Mouse (Mus musculus): ENCODE data around the gene Zbtb12. TPM values are rescaled to one million over a fixed set of nuclear protein-coding genes. Genes with fewer than 3 reads are reported as not detected.

Gene Zbtb12
- polyA plus RNA-seq, 1 experiment from 2014 or later, result 2.6 TPM

GRCm38 (mm10) chr17:34850517-34851125 is 28.7 kb upstream of the Zbtb12 start:
- Histone ChIP-seq H3K36me3 (peaks cover 58% of the 10 kb centered on the region), H3K9ac (peak overlapping the region; percentile 83), H3K27ac (no peak overlapping the region), H3K27me3 (no peaks in the 10 kb centered on the region), H3K9me3 (no peaks in the 10 kb centered on the region), H3K4me3 (peak overlapping the region; percentile 82), H3K4me2 (peak overlapping the region; percentile 94), H3K4me1 (peaks cover 20% of the 10 kb centered on the region)
- under 1% methylated on average over 25 of the region's 25 CpGs for WGBS
- ATAC-seq (ENCODE audit: borderline replicate concordance, extremely low read depth, low FRiP score, low TSS enrichment), result no peak

- Histone ChIP-seq H3K27ac (no peak overlapping the region), H3K36me3 (peaks cover 48% of the 10 kb centered on the region), H3K4me3 (no peak overlapping the region), H3K4me1 (peaks cover 20% of the 10 kb centered on the region), H3K4me2 (no peak overlapping the region), H3K27me3 (no peaks in the 10 kb centered on the region), H3K9me3 (no peaks in the 10 kb centered on the region), H3K9ac (no peak overlapping the region)
- 69% methylated on average over 8 of the region's 8 CpGs for WGBS
- ATAC-seq (ENCODE audit: borderline replicate concordance, extremely low read depth, low FRiP score, low TSS enrichment), result no peak
These were observed 25.8 kb upstream of the Zbtb12 start for GRCm38 (mm10) chr17:34853511-34853910.

GRCm38 (mm10) chr17:34854761-34855160 is 24.5 kb upstream of the Zbtb12 start:
- ATAC-seq (ENCODE audit: borderline replicate concordance, extremely low read depth, low FRiP score, low TSS enrichment), result no peak
- Histone ChIP-seq H3K9ac (no peak overlapping the region), H3K36me3 (peaks cover 48% of the 10 kb centered on the region), H3K27ac (no peak overlapping the region), H3K4me1 (peaks cover 13% of the 10 kb centered on the region), H3K9me3 (no peaks in the 10 kb centered on the region), H3K27me3 (no peaks in the 10 kb centered on the region), H3K4me2 (no peak overlapping the region), H3K4me3 (no peak overlapping the region)
- 67% methylated on average over 3 of the region's 3 CpGs for WGBS

- H3K36me3 ChIP-seq, result peaks cover 48% of the 10 kb centered on the region
- no peak overlapping the region for H3K4me2 ChIP-seq
- no peaks in the 10 kb centered on the region for H3K9me3 ChIP-seq
- no peak for ATAC-seq (ENCODE audit: borderline replicate concordance, extremely low read depth, low FRiP score, low TSS enrichment)
- WGBS, result 29% methylated on average over 3 of the region's 3 CpGs
- peaks cover 10% of the 10 kb centered on the region for H3K4me1 ChIP-seq
- no peaks in the 10 kb centered on the region for H3K27me3 ChIP-seq
- H3K9ac ChIP-seq, result no peak overlapping the region
- H3K4me3 ChIP-seq, result no peak overlapping the region
- H3K27ac ChIP-seq, result no peak overlapping the region
These were observed 23.5 kb upstream of the Zbtb12 start for GRCm38 (mm10) chr17:34855825-34856224.

GRCm38 (mm10) chr17:34858670-34859069 is 20.6 kb upstream of the Zbtb12 start:
- H3K27me3 ChIP-seq, result no peaks in the 10 kb centered on the region
- peaks cover 34% of the 10 kb centered on the region for H3K36me3 ChIP-seq
- H3K9ac ChIP-seq, result no peak overlapping the region
- H3K27ac ChIP-seq, result no peak overlapping the region
- ATAC-seq (ENCODE audit: borderline replicate concordance, extremely low read depth, low FRiP score, low TSS enrichment), result no peak
- no peak overlapping the region for H3K4me3 ChIP-seq
- H3K4me2 ChIP-seq, result no peak overlapping the region
- 79% methylated on average over 4 of the region's 4 CpGs for WGBS
- H3K9me3 ChIP-seq, result no peaks in the 10 kb centered on the region
- H3K4me1 ChIP-seq, result no peaks in the 10 kb centered on the region

GRCm38 (mm10) chr17:34860514-34860913 is 18.8 kb upstream of the Zbtb12 start:
- Histone ChIP-seq H3K27me3 (no peaks in the 10 kb centered on the region), H3K9ac (no peak overlapping the region), H3K27ac (no peak overlapping the region), H3K36me3 (peaks cover 16% of the 10 kb centered on the region), H3K9me3 (no peaks in the 10 kb centered on the region), H3K4me1 (no peaks in the 10 kb centered on the region), H3K4me2 (no peak overlapping the region), H3K4me3 (no peak overlapping the region)
- no peak for ATAC-seq (ENCODE audit: borderline replicate concordance, extremely low read depth, low FRiP score, low TSS enrichment)
- 80% methylated on average over 9 of the region's 9 CpGs for WGBS

- no peak overlapping the region for H3K4me3 ChIP-seq
- H3K4me1 ChIP-seq, result no peaks in the 10 kb centered on the region
- WGBS, result 60% methylated on average over 13 of the region's 13 CpGs
- no peak for ATAC-seq (ENCODE audit: borderline replicate concordance, extremely low read depth, low FRiP score, low TSS enrichment)
- no peak overlapping the region for H3K9ac ChIP-seq
- H3K4me2 ChIP-seq, result no peak overlapping the region
- H3K9me3 ChIP-seq, result no peaks in the 10 kb centered on the region
- no peak overlapping the region for H3K27ac ChIP-seq
- H3K27me3 ChIP-seq, result no peaks in the 10 kb centered on the region
- H3K36me3 ChIP-seq, result peaks cover 3% of the 10 kb centered on the region
These were observed 17.4 kb upstream of the Zbtb12 start for GRCm38 (mm10) chr17:34861704-34862415.

- Histone ChIP-seq H3K9ac (no peak within 1 kb of the TSS), H3K4me3 (no peak within 1 kb of the TSS), H3K4me1 (no peaks in the 10 kb centered on the region), H3K36me3 (no peaks in the 10 kb centered on the region), H3K4me2 (no peak within 1 kb of the TSS), H3K9me3 (no peaks in the 10 kb centered on the region), H3K27me3 (no peaks in the 10 kb centered on the region), H3K27ac (no peak within 1 kb of the TSS)
- WGBS, result 52% methylated on average over 8 of the region's 8 CpGs
- ATAC-seq (ENCODE audit: borderline replicate concordance, extremely low read depth, low FRiP score, low TSS enrichment), result no peak
These were observed 16.7 kb upstream of the Zbtb12 start, which contains the start of gene Cfb for GRCm38 (mm10) chr17:34862416-34863081. TSS of gene Cfb (minus strand) at chr17:34862518.

GRCm38 (mm10) chr17:34865981-34866380 is 13.3 kb upstream of the Zbtb12 start:
- ATAC-seq (ENCODE audit: borderline replicate concordance, extremely low read depth, low FRiP score, low TSS enrichment), result no peak
- no peak overlapping the region for H3K27ac ChIP-seq
- no peaks in the 10 kb centered on the region for H3K4me1 ChIP-seq
- H3K4me2 ChIP-seq, result no peak overlapping the region
- WGBS, result 51% methylated on average over 7 of the region's 7 CpGs
- no peaks in the 10 kb centered on the region for H3K9me3 ChIP-seq
- no peaks in the 10 kb centered on the region for H3K27me3 ChIP-seq
- H3K36me3 ChIP-seq, result no peaks in the 10 kb centered on the region
- H3K4me3 ChIP-seq, result no peak overlapping the region
- no peak overlapping the region for H3K9ac ChIP-seq

GRCm38 (mm10) chr17:34874321-34874720 is 5.0 kb upstream of the Zbtb12 start:
- Histone ChIP-seq H3K9me3 (no peaks in the 10 kb centered on the region), H3K27ac (no peak overlapping the region), H3K36me3 (no peaks in the 10 kb centered on the region), H3K4me2 (no peak overlapping the region), H3K4me1 (no peaks in the 10 kb centered on the region), H3K4me3 (no peak overlapping the region), H3K27me3 (no peaks in the 10 kb centered on the region), H3K9ac (no peak overlapping the region)
- WGBS, result 81% methylated on average over 6 of the region's 6 CpGs
- no peak for ATAC-seq (ENCODE audit: borderline replicate concordance, extremely low read depth, low FRiP score, low TSS enrichment)

- peaks cover 6% of the 10 kb centered on the region; the same call in 1 of the 2 replicates for H3K4me1 ChIP-seq
- H3K9me3 ChIP-seq, result no peaks in the 10 kb centered on the region
- H3K36me3 ChIP-seq, result no peaks in the 10 kb centered on the region
- no peak for ATAC-seq (ENCODE audit: borderline replicate concordance, extremely low read depth, low FRiP score, low TSS enrichment)
- H3K27me3 ChIP-seq, result no peaks in the 10 kb centered on the region
- H3K4me3 ChIP-seq, result no peak overlapping the region
- no peak overlapping the region for H3K4me2 ChIP-seq
- H3K9ac ChIP-seq, result no peak overlapping the region
- H3K27ac ChIP-seq, result no peak overlapping the region
These were observed 1.9 kb downstream of the Zbtb12 start for GRCm38 (mm10) chr17:34881166-34881565.
